Mouse (Mus musculus) embryonic facial prominence, embryonic 14.5 days (tissue): ENCODE measurements around the gene Dact2. TPM values are rescaled to one million over a fixed set of nuclear protein-coding genes. Genes with fewer than 3 reads are reported as not detected.

Experiments used
- ATAC-seq: fragments of 200-750 bp; cut with Nextera tagmentation; 2 replicates; pipeline ENCODE4 v1.8.0; 2017; ENCODE audit warnings: low read depth, moderate number of reproducible peaks, moderate TSS enrichment
- DNase-seq: peaks from one replicate; pipeline ENCODE4 v3.0.0-alpha.2; 2015; ENCODE audit warnings: low spot score
- H3K27ac ChIP-seq: fragments of 300-500 bp; sonication (generic); replicated peaks from 2 replicates; pipeline ENCODE4 v1.5.1; 2014; ENCODE audit warnings: low read depth, mild to moderate bottlenecking, low read length, moderate library complexity
- H3K27me3 ChIP-seq: fragments of 300-500 bp; sonication (generic); replicated peaks from 2 replicates; pipeline ENCODE4 v1.6.1; 2014; ENCODE audit warnings: low read length; ENCODE audit not compliant: control insufficient read depth, insufficient read depth
- H3K36me3 ChIP-seq: fragments of 300-500 bp; sonication (generic); 2 replicates; pipeline ENCODE4 v1.6.1; 2014; ENCODE audit warnings: low read length, mixed read lengths; ENCODE audit not compliant: control insufficient read depth, insufficient read depth
- H3K4me1 ChIP-seq: fragments of 300-500 bp; sonication (generic); 2 replicates; pipeline ENCODE4 v1.6.1; 2014; ENCODE audit warnings: antibody characterized with exemption, low read length; ENCODE audit not compliant: control insufficient read depth, insufficient read depth
- H3K4me2 ChIP-seq: fragments of 300-500 bp; sonication (generic); 2 replicates; pipeline ENCODE4 v1.6.1; 2014; ENCODE audit warnings: low read depth, mild to moderate bottlenecking, low read length, moderate library complexity, mixed read lengths
- H3K4me3 ChIP-seq: fragments of 300-500 bp; sonication (generic); 2 replicates; pipeline ENCODE4 v1.5.1; 2014; ENCODE audit warnings: low read depth, mild to moderate bottlenecking, low read length
- H3K9ac ChIP-seq: fragments of 300-500 bp; sonication (generic); 2 replicates; pipeline ENCODE4 v1.6.1; 2014; ENCODE audit warnings: low read depth, mild to moderate bottlenecking, low read length, moderate library complexity, mixed read lengths
- H3K9me3 ChIP-seq: fragments of 300-500 bp; sonication (generic); 2 replicates; pipeline ENCODE4 v1.6.1; 2016; ENCODE audit warnings: low read length; ENCODE audit not compliant: control insufficient read depth
- WGBS: fragments of 180-500 bp; shearing (Covaris S2); extraction: QIAGEN DNeasy Blood & Tissue Kit; methylation state at CpG from one replicate; pipeline ENCODE4 v1.1.7; 2014; 5-methylcytosine and 5-hydroxymethylcytosine counted together
- polyA plus RNA-seq: library from polyadenylated mRNA; unstranded; fragments of >200 nt; fragmentation: Nextera tagmentation; extraction: Ambion mirVana; gene quantifications from 2 replicates; pipeline ENCODE4 v1.2.1, GENCODE M21; 2014

Gene Dact2
- polyA plus RNA-seq, 1 experiment from 2014 or later, result 4.4 TPM

DNA sequence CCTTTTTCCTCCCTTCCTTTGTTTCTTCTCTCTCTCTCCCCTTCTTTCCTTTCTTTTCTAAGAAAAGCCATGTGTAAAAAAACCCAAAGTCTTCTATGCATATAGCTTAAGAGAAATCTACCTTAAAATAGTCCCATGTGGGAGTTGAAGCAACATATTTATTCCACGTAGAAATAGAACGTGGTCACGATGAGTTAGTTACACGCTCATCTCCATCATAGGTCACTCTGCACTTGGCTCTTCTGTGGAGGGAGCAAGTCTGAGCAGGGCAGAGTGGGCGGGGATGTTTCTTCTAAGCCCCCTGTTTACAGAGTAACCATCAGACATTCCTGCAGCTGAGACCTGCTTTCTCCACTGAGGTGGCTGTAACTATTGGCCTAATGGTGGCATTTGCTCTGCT lies 27.1 kb downstream of the Dact2 start:
- ATAC-seq, result no peak
- 64% methylated on average over 5 of the region's 5 CpGs for WGBS
- Histone ChIP-seq H3K9ac (no peak overlapping the region), H3K4me1 (peaks cover 9% of the 10 kb centered on the region), H3K27me3 (no peaks in the 10 kb centered on the region), H3K27ac (no peak overlapping the region), H3K9me3 (no peaks in the 10 kb centered on the region), H3K4me2 (no peak overlapping the region), H3K4me3 (no peak overlapping the region), H3K36me3 (no peaks in the 10 kb centered on the region)
- no peak for DNase-seq

DNA sequence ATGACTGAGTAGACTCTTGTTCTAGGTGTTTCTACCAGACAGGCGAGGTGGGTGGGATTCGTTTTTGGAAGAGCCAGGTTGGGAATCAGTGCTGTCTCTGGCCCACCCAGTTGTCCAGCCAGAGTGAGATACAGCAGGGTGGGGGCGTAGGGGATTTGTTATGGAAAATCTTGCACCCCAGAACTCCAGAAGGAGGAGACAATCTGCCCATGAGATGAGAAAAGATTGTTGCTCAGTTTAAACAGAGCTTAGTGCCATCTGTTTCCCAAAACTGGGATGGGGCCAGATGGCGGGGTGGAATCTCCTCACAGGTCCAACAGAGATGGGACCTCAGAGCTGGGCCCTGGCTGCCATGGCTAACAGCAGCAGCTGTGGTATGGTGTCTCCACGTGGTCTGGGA lies 28.4 kb downstream of the Dact2 start:
- no peaks in the 10 kb centered on the region for H3K9me3 ChIP-seq
- no peak overlapping the region for H3K4me3 ChIP-seq
- WGBS, result 82% methylated on average over 5 of the region's 5 CpGs
- peaks cover 9% of the 10 kb centered on the region for H3K4me1 ChIP-seq
- no peak for ATAC-seq
- no peaks in the 10 kb centered on the region for H3K27me3 ChIP-seq
- no peak overlapping the region for H3K27ac ChIP-seq
- no peak overlapping the region for H3K9ac ChIP-seq
- DNase-seq, result no peak
- no peaks in the 10 kb centered on the region for H3K36me3 ChIP-seq
- H3K4me2 ChIP-seq, result no peak overlapping the region

DNA sequence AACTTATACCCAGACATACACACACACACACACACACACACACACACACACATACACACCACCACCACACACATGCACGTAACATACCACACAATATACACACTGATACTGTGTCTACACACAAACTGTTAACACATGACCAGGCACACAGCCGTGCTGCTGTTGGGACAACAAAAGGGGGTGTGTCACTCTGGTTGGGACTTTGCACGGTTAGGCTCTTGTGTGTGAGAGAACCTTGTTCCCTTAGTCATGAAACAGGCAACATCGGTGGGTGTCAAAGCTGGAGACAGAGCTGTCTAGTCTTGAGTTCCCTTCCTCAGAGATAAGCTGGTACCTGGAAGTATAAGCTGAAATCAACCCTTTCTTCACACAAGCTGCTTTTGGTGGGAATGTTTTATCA lies 29.1 kb downstream of the Dact2 start:
- Histone ChIP-seq H3K27me3 (no peaks in the 10 kb centered on the region), H3K4me3 (no peak overlapping the region), H3K4me2 (no peak overlapping the region), H3K4me1 (peaks cover 9% of the 10 kb centered on the region), H3K36me3 (no peaks in the 10 kb centered on the region), H3K27ac (no peak overlapping the region), H3K9me3 (no peaks in the 10 kb centered on the region), H3K9ac (no peak overlapping the region)
- DNase-seq (no peak), ATAC-seq (no peak)
- 80% methylated on average over 4 of the region's 4 CpGs for WGBS

DNA sequence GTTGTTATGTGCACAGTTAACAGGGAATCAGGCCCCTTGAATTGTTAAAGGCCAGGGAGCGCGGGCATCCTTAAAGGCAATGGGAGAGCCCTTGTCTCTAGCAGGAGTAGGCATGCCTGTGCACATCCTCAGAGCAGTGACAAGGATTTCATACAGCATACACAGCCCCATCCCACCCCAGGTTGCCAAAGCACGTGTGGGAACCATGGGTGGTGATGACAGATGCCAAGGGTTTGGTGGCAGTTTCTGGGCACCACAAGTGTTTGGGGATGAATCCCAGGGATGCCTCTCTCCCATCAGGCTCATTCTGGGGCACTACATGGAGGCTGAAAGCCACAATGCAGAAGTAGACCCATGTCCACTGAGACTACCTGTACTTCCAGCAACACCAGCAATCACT lies 29.7 kb downstream of the Dact2 start:
- peaks cover 9% of the 10 kb centered on the region for H3K4me1 ChIP-seq
- H3K27me3 ChIP-seq, result no peaks in the 10 kb centered on the region
- no peak for DNase-seq
- no peaks in the 10 kb centered on the region for H3K9me3 ChIP-seq
- H3K4me2 ChIP-seq, result no peak overlapping the region
- WGBS, result 79% methylated on average over 3 of the region's 3 CpGs
- no peak overlapping the region for H3K9ac ChIP-seq
- no peak overlapping the region for H3K27ac ChIP-seq
- H3K36me3 ChIP-seq, result no peaks in the 10 kb centered on the region
- H3K4me3 ChIP-seq, result no peak overlapping the region
- no peak for ATAC-seq

DNA sequence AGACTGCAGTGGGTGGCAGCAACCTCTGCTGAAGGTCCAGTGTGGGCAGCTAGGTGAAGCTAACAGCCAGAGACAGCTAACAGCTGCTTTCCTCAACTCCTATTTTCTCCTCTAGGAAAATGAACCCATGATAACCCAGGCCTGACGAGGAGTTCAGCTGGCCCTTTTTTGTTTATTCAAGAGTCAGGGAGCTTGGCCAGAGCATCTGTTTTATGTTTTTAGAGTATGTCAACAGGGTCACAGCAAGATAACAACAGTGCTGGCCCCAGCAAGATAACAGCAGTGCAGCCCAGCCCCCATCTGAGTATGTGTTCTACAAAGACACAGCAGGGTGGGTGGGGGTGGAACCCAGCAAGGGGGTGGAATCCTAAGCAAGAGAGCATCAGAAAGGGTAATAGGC lies 30.6 kb downstream of the Dact2 start:
- H3K9me3 ChIP-seq, result no peaks in the 10 kb centered on the region
- H3K4me2 ChIP-seq, result no peak overlapping the region
- no peak overlapping the region for H3K9ac ChIP-seq
- H3K27me3 ChIP-seq, result no peaks in the 10 kb centered on the region
- ATAC-seq (no peak), DNase-seq (no peak)
- no peaks in the 10 kb centered on the region for H3K36me3 ChIP-seq
- no peak overlapping the region for H3K27ac ChIP-seq
- 59% methylated on average over 1 of the region's 1 CpGs for WGBS
- no peak overlapping the region for H3K4me3 ChIP-seq
- peaks cover 9% of the 10 kb centered on the region for H3K4me1 ChIP-seq

DNA sequence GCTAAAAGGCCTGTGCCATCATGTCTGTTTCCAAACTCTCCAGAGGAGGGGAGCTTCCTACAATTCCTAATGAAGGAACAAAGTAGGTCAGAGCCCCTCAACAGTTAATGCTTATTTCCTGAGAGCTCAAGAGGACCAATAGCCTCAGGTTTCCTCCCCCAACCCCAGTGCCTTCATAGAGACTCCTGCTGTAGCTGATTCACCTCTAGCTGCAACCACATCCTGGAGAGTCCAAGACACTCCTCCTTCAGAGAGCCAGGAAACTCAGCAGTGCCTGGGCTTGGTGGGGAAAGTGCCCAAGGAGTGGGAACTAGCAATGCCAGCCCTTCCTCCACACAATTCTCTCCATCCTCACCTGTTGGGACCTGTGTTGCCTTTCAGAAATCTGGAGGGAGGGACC lies 31.4 kb downstream of the Dact2 start:
- Histone ChIP-seq H3K4me1 (peaks cover 9% of the 10 kb centered on the region), H3K36me3 (no peaks in the 10 kb centered on the region), H3K9ac (no peak overlapping the region), H3K9me3 (no peaks in the 10 kb centered on the region), H3K27me3 (no peaks in the 10 kb centered on the region), H3K27ac (no peak overlapping the region), H3K4me3 (no peak overlapping the region), H3K4me2 (no peak overlapping the region)
- no peak; the same call in 1 of the 2 replicates for ATAC-seq
- DNase-seq, result no peak

DNA sequence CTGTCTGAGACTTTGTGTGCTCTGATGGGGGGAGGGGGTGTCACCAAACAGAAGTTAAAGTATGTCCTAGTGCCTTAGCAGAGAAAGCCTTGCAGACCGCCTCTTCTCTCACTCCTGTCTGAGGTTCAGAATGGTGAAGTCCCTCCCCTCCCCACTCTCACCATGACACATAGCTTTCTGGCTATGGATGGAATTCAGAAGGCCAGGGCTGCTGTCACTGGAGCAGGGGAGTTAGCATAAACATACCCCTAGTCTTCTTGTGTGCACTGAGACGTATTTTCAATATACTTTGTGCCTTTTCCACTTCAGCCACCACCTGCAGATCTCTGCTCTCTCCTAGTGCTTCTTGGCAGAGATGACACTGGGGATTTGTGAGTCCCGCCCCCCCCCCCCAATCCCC lies 31.9 kb downstream of the Dact2 start:
- Histone ChIP-seq H3K4me1 (peaks cover 9% of the 10 kb centered on the region), H3K36me3 (no peaks in the 10 kb centered on the region), H3K4me3 (no peak overlapping the region), H3K27ac (no peak overlapping the region), H3K4me2 (no peak overlapping the region), H3K9ac (no peak overlapping the region), H3K9me3 (no peaks in the 10 kb centered on the region), H3K27me3 (no peaks in the 10 kb centered on the region)
- 40% methylated on average over 3 of the region's 3 CpGs for WGBS
- ATAC-seq (no peak), DNase-seq (no peak)

DNA sequence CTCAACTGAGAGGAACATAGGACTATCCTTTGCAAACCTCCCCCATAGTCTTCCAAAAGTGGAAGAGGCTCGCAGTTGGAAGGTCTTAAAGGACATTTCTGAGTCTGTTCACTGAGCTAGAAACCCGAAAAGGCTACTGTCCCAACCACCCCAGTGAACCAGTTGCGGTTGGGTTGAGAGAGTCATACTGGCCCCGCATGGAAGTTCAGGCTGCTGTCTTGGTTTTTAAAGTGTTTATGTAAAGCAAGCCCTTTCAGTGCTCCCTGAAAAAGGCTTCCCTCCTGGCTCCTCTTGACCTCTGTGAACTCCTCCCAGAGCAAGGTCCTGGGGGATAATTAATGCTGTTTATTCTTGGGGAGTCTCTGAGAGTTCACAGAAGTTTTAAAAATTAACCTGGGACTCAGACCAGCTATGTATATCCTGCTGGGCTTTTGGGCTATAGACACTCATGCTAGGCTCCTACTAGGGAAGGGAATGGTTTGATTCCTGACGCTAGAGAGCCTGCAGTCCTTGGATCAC lies 33.1 kb downstream of the Dact2 start:
- no peak for ATAC-seq
- no peak for DNase-seq
- Histone ChIP-seq H3K4me2 (no peak overlapping the region), H3K36me3 (no peaks in the 10 kb centered on the region), H3K9ac (no peak overlapping the region), H3K27me3 (no peaks in the 10 kb centered on the region), H3K4me1 (peaks cover 12% of the 10 kb centered on the region), H3K9me3 (no peaks in the 10 kb centered on the region), H3K4me3 (no peak overlapping the region), H3K27ac (no peak overlapping the region)
- WGBS, result 57% methylated on average over 5 of the region's 5 CpGs

DNA sequence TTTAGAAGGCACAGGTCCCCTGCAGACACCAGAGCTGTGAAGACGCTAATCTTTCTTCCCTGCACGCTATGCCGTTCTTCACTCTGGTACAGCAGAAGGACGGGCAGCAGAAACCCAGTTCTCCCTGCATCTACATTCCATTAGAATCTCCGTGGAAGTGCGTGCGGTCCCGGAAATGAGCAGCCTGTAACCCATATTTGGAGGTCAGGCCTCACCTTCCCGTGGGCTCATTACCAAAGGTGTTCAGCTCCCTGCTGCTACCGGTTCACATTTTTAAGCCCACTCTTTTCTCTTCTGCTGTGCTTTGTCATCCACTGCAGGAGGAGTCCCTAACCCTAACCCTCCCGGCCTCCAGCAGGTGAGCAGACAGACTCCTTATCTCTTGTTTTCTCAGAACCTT lies 34.7 kb downstream of the Dact2 start:
- no peak overlapping the region for H3K4me2 ChIP-seq
- no peaks in the 10 kb centered on the region for H3K9me3 ChIP-seq
- peaks cover 18% of the 10 kb centered on the region for H3K4me1 ChIP-seq
- ATAC-seq (no peak), DNase-seq (no peak)
- H3K36me3 ChIP-seq, result no peaks in the 10 kb centered on the region
- H3K4me3 ChIP-seq, result no peak overlapping the region
- WGBS, result 67% methylated on average over 11 of the region's 11 CpGs
- H3K9ac ChIP-seq, result no peak overlapping the region
- no peaks in the 10 kb centered on the region for H3K27me3 ChIP-seq
- no peak overlapping the region for H3K27ac ChIP-seq
